Mouse (Mus musculus) adrenal gland (tissue): ENCODE measurements around the gene Defb23.
"Not testable (repeated sequence)": the region's sequence is repeated elsewhere in the genome, so short reads cannot be mapped to it uniquely, and the experiment has no call there.

Experiments
- intact Hi-C: fragments of 180-260 bp; cut with DNase I; formaldehyde crosslinking; loops from one replicate; pipeline ENCODE4 v1.15.1; 2025

The Defb23 gene

DNA sequence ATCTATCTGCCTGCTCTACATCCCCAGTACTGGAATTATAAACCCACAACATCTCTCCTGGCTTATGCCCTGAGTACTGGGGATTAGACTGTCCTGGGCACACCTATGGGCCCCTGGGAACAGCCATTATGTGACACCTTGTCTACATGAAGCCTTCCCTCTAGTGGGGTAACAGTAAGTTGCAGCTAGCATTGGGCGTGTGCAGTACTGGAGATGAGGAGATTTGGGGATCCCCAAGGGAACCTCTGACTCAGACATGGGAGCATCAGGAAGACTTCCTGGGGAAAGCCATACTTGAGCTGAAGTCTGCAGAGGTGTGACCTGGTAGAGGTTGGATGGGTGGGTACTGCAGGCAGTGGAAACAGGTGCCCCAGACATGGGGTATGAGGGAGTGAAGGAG, 25.5 kb downstream of the Defb23 start:
- intact Hi-C loops = no loop called here

DNA sequence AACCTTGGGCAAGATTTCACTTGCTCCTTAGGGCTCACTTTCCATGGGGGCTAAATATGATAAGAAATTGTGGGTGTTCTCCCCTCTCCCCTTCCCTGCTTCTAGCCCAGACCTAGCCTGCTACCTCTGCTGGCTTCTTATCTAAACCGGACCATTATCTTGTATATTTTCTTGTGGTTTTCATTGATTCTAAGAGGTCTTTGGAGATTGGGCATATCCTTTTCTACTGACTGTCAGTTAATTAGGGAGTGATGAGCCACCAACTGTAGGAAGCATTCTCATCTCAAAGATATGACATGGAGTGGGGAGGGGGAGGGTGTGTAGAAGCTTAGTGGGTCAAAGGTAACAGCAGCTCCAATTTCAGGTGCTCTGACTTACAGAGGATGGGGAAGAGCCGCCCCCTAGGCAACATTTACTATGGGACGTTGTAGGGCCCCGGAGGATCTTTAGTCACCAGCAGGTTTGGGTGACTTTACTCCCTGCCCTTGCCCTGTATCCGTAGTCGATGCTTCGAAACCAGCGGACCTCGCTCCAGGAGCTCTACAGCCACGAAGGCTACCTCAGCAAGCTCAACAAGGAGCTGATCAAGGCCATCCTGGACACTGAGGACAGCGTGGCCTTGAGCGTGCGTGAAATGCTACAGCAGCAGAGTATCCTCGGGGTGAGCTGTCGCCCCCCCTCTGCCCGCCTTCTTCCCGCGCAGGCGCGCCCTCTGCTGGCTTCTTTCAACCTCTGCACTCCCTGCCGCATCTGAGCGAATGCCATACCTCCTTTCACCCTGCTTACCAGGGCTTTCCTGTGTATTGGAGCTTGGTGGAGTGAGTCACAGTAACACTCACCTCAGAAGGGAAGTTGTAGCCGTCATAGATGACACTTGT, 27.2 kb downstream of the Defb23 start:
- intact Hi-C loops = loop anchor here (1.0 kb wide), 1 partner anchor 44 kb away; no protein-coding TSS in a partner anchor

DNA sequence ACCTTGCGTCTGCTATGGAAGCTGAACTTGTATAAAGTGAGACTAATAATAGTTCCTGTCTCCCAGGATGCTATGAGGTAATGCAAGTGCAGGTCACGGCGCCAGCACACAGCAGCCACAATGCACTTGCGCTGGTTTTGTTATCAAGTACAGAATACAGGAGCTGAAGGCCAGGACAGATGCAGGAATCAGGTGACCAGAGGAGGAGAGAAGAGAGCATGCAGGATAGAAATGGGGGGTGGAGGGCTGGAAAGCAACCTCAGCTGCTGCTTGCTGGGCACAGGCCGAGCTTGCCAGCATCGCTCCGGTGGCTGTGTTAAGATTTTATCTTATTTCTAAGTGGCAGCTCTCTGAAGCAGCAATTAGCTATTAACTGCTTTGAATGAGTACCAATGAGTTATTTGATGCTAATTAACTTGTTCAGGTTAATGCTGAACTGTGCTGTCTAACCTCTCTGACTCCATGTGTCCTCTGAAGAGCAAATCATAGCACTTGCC, 28.0 kb downstream of the Defb23 start:
- intact Hi-C loops = no loop called here

DNA sequence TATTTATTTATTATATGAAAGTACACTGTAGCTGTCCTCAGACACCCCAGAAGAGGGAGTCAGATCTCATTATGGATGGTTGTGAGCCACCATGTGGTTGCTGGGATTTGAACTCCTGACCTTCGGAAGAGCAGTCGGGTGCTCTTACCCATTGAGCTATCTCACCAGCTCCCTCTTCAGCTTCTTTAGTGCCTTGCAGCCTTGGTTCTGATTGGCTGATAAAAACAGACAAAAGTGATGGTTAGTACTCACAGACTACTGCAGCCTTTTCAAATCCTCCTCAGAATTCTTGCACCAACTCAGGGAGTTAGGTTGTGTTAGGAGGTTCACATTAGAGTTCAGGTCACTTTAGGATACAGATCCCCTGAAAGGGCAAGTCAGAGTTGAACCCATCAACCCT, 35.9 kb downstream of the Defb23 start:
- intact Hi-C loops = not testable (repeated sequence)

DNA sequence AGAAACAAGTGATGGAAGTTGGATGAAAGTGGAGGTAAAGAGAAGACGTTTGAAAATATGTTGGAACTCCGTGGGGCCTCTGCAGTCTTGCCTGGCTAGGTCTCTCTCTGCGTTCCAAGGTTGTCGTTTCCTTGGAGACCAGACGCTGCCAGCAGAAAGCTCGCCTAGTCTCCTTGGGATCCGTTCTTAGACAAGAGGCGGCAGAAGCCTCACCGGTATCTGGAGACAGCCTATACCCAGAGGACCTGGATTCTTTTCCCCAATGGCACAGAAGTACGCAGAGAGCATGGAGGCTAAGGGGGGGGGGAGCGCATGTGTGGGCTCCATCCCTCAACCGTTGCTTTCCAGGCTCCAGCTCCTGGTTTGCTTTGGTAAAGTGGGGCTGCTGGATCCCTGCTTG, 36.9 kb downstream of the Defb23 start:
- intact Hi-C loops = no loop called here

DNA sequence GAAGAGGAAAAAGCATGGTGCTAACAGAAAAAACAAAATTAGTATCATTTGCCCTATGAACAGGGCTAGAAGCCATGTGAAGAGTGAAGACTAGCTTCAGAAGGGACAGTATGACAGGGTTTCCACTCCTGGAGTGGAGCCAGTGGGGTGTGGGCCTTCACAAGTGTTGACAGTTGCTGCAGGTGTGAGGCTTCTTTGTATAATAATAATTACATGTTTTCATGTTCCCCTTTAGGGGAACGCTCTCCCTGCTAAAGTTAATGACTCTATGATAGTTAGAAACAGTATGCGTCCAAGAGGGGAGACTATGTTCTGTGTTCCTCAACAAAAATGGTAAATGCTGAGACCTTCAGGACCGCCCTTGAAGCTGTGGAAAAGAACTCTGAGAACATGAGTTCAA, 48.6 kb downstream of the Defb23 start:
- intact Hi-C loops = no loop called here

DNA sequence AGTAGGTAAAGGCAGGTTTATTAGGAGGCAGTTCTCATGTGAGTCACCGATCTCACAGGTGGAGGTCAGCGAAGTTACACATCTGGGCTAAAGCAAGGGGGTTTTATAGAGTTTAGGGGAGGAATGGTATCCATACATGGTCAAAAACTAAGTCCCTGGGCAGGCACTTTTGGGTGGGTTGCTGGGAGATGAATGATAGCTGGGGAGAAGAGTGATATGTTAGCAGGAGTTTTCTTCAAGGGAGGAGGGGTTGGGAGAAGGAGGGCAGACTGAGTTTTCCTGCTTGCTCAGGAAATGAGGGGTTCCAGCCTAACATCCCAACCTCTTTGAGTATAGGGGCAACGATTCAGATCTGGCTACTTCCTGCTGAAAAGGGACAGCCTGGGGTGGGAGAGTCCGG, 49.1 kb downstream of the Defb23 start, which contains the start of gene 6820408C15Rik:
6820408C15Rik (plus strand) TSS at position 301 of the 400 bp plus-strand sequence.
- intact Hi-C loops = no loop called here

DNA sequence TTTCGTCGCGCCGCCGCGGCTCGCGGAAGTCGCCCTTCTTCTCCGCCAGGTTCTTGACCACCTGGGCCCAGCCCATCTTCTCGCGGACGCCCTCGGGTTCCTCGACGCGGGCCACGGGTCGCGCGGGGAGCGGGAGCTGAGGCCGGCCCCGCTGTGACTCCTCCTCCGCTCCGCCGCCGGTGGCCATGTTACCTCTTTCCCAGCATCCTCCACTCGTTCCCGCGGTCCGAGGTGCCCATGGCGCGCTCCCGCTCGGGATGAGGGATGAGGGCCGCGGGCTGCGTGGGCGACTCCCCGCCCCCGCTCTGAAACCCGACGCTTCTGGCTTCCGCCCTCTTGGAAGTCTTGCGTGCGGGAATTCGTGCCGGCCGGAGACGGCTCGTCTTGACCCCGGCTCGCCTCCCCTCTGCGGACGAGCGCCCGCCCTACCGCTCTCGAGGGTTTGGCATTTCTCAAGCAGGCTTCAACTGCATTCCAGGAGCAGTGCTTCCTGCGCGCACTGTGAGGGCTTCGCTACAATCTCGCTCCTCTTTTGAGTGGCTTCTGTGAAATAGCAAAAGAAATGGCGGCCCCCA, 49.7 kb downstream of the Defb23 start, which contains the start of gene Zcchc3:
Zcchc3 (minus strand) TSS at position 437 of the 575 bp plus-strand sequence.
- intact Hi-C loops = no loop called here

DNA sequence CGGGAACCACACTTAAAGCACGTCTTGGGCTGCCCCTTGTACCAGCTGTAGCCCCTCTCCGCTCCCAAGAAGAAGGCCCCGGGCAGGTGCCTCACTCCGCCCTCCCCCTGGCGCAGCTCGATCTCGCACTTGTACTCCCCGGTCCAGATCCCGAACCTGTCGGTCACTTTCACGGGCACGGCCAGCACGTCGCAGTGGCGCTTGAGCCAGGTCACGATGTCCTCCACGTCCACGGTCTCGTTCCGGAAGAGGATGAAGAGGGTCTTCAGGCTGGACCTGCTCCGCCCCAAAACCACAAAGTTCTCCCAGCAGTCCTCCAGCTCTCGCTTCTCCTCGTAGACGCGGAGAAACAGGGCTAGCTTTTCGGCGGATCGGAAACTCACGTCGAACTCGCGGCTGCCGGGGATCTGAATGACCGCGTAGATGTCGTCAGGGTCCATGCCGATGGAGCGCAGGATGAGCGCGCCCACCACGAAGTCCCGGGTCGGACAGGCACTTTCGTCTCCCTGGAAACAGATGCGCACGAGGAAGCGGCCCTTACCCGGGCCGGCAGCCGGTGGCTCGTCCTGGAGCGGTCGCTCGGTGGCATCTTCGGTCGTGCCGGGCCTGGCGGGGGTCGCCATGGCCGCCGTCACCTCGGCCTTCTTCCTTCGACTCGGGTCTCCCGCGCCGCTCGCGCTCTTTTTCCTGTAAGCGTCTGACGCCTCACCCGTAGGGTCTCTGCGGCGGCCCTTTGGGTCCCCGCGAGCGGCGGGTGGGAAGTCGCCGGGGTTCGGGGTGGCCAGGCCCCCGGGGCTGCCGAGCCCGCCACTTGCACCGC, 50.4 kb downstream of the Defb23 start:
- intact Hi-C loops = no loop called here

DNA sequence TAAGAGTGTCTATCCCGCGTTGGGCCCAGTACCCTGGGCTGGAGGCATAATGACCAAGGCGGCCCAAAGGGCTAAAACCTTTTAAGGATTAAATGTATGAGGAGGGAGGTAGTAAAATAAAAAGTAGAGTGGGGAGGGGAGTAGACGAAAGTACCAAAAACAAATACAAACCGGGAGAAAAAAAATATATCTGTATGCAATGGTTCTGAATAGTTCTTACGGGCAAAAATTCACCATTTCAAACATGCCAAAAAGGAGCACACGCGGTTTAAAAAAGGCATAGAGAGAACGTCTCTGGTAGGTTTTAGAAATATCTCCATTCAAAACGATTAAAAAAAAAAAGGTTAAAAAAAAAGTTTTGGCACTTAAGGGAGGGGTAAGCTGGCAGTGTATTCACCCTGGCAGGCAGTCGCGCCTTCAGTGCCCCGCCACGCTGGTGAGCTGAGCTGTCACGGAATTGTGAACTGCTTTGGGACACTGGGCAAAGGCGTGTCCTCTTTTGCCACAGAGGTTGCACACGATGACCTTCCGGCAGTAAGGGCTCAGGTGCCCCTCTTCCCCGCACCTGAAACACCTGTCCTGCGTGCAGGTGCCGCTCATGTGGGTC, 51.2 kb downstream of the Defb23 start:
- intact Hi-C loops = no loop called here

DNA sequence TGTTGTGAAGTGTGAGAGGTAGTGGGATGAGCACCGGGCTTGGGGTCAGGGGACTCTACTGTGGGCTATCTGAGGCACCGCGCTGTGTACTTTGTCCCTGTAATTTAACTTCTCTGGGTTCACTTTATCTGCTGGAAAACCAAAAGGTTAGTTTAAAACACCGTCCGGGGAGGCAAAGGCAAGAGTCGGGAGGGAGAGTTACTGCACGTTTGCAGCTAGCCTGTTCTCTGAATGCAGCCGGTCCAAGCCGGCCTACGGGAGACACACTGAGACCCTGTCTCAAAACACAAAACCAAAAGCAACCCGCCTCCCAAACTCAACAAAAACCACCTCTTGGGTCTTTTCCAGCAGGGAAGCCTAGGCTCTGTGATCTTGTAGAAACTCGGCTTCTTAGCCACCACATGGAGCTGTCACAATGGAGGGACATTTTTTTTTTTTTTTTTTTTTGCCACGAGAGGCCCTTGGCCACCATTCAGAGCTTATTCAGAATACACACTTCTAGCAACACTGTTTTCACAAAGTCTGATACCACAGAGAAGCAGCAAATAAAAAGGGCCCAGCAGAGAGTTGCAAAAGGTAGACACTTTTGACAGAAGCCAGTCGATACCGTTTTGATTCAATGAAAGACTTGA, 51.8 kb downstream of the Defb23 start:
- intact Hi-C loops = no loop called here

DNA sequence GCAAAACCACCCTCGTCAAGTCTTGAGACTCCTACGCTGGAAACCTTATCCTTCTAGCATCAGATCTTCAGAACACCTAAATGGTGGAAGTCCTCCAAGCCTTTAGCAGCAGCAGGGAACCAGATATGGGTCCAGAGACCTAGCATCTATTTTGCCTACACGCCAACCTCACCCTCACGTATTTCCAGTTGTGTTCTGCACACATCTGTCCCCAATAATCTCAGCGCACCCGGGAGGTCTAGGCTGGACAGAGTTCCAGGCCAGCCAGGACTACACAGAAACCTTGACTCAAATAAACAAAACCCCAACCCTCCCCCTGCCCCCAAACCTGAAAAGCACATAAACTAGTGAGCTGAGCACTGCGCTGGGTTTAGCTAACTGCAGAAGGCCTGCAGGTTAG, 52.9 kb downstream of the Defb23 start:
- intact Hi-C loops = no loop called here

DNA sequence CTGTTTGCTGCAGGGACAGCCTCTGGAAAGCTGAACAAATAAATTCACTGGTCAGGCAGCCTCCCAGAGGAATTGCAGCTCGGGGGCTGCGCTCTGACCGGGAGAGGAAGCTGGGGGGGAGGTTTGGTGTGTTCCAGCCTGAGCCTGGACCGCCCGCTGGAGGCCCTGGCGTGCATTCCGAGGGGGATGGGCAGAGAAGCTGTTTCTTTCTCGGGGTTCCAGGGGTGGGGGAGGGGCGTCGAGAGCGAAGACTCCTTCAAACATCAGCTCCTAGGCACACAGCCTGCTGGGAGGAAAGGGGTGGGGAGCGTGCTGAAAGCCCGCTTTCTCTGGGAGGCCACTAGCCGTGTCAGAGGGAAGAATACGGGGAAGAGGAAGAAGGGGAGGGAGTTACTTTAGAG, 53.4 kb downstream of the Defb23 start:
- intact Hi-C loops = no loop called here

DNA sequence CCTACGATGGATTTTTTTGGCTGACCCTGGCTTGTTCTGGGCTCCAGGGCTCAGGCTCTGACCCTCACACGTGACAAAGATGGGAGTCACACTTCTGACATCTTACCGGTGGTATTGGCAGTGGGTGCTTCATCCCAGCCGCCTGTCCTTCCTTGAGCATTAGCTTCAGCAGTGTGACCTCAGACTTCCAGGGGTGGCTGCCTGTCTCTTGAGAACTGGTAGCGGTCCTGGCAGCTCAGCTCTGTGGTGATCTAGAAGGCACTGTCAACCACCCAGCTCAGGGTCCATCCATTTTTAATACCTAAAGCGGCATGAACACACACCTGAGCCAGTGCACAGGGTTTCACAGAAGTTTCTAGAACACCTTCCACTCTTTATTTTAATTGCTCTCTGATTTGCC, 54.6 kb downstream of the Defb23 start:
- intact Hi-C loops = no loop called here
